Mouse (Mus musculus): ENCODE measurements around the gene Prkcd. TPM values are rescaled to one million over a fixed set of nuclear protein-coding genes. Genes with fewer than 3 reads are reported as not detected.

Prkcd gene
- polyA plus RNA-seq, 1 experiment from 2014 or later, result 37.5 TPM

DNA sequence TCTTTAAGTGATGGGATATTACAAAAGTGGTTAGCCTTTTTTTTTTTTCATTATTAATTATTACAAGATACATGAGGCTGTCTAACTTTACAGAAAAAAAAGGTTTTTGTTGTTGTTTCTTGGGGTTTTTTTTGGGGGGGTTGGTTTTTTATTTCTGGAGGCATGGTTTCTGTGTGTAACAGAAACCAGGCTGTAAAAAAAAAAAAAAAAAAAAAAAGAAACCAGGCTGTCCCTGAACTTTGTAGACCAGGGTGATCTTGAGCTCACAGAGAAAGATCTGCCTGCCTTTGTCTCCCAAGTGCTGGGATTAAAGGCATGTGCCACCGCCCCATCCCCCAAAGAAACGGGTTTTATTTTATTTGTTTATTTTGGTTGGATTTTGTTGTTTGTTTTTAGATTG is 74.0 kb downstream of the Prkcd start:
- Histone ChIP-seq H3K4me3 (no peak overlapping the region), H3K9ac (no peak overlapping the region), H3K9me3 (replicated peaks) (no peaks in the 10 kb centered on the region), H3K4me1 (replicated peaks) (peaks cover 42% of the 10 kb centered on the region), H3K27ac (no peak overlapping the region), H3K4me2 (no peak overlapping the region), H3K27me3 (no peaks in the 10 kb centered on the region), H3K36me3 (peaks cover 12% of the 10 kb centered on the region)
- WGBS, result 89% methylated on average over 2 of the region's 2 CpGs
- ATAC-seq (replicated peaks; ENCODE audit: insufficient number of reproducible peaks, insufficient read depth, low FRiP score, low read depth), result no peak

GRCm38 (mm10) chr14:30551509-30551908 is 74.5 kb downstream of the Prkcd start:
- Histone ChIP-seq H3K36me3 (peaks cover 10% of the 10 kb centered on the region), H3K27me3 (no peaks in the 10 kb centered on the region), H3K4me3 (peak overlapping the region; percentile 77), H3K4me1 (replicated peaks) (peaks cover 42% of the 10 kb centered on the region), H3K9me3 (replicated peaks) (no peaks in the 10 kb centered on the region), H3K9ac (peak overlapping the region; percentile 15; the same call in 1 of the 2 replicates), H3K4me2 (peak overlapping the region; percentile 87), H3K27ac (0 out of 2 replicates have a peak overlapping the region, but pooled peaks have one; percentile 32)
- no peak for ATAC-seq (replicated peaks; ENCODE audit: insufficient number of reproducible peaks, insufficient read depth, low FRiP score, low read depth)
- WGBS, result 17% methylated on average over 5 of the region's 5 CpGs

GRCm38 (mm10) chr14:30550232-30551070 is 75.6 kb downstream of the Prkcd start:
- Histone ChIP-seq H3K27ac (peak overlapping the region; percentile 90; the same call in 1 of the 2 replicates), H3K4me3 (peak overlapping the region; percentile 77), H3K27me3 (no peaks in the 10 kb centered on the region), H3K4me2 (peak overlapping the region; percentile 87), H3K4me1 (replicated peaks) (peaks cover 42% of the 10 kb centered on the region), H3K9me3 (replicated peaks) (no peaks in the 10 kb centered on the region), H3K9ac (peak overlapping the region; percentile 78), H3K36me3 (no peaks in the 10 kb centered on the region)
- 36% methylated on average over 8 of the region's 8 CpGs for WGBS
- no peak for ATAC-seq (replicated peaks; ENCODE audit: insufficient number of reproducible peaks, insufficient read depth, low FRiP score, low read depth)

DNA sequence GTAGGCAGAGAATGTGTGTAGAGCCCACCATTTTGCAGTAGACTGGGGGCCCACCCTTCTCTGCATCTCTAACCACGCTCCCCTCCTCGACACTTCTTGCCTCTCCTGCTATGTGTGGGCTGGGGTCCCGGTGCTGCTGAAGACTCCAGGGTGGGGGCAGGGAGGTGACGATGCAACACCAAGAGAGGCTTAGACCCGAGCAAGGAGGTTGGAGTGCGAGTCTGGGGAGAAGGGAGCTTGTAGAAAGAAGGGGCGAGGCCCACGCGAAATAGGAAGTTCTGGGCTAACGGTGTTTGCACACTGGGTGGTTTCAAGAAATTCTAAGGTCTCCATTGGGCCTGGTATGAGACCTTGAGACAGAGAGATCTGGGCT is 76.2 kb downstream of the Prkcd start:
- H3K4me3 ChIP-seq, result peak overlapping the region; percentile 77
- no peaks in the 10 kb centered on the region for H3K9me3 ChIP-seq (replicated peaks)
- no peaks in the 10 kb centered on the region for H3K27me3 ChIP-seq
- peak overlapping the region; percentile 87 for H3K4me2 ChIP-seq
- peak overlapping the region; percentile 78 for H3K9ac ChIP-seq
- under 1% methylated on average over 10 of the region's 10 CpGs for WGBS
- H3K36me3 ChIP-seq, result no peaks in the 10 kb centered on the region
- ATAC-seq (replicated peaks; ENCODE audit: insufficient number of reproducible peaks, insufficient read depth, low FRiP score, low read depth), result no peak
- H3K4me1 ChIP-seq (replicated peaks), result peaks cover 42% of the 10 kb centered on the region
- peak overlapping the region; percentile 90 for H3K27ac ChIP-seq

DNA sequence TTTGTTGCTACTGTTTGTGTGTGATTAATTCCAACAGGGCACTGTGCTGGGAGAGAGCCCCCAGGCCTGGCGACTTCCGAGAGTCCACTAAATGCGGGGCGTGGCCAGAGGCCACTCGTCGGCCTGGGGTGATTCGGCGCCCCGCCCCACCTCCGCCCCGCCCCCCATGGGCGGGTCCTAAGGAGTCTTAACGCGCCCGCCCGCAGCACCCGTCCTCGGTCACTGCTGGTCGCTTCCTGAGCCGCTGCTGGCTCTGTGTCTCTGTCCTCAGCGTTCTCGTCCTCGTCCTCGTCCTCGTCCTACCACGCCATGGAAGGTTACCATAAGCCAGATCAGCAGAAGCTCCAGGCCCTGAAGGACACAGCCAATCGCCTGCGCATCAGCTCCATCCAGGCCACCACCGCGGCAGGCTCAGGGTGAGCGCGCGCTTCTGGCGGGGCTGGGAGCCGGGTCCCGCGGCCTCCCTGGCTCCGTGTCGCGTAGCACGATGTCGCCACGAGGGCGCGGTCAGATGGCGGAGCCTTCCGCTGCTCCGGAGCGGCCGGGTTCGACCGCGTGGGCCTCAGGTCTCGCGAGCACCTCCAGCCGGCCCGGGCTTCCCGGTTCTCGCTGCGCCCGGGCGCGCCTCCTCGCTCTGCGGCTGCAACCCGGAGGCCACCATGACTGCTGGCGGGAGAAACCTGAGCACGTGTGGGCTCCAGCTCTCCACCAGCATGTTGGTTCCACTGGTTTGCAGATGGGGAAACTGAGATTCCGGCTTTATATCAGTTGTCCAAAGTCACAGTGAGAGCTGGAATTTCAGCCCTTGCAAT is 76.8 kb downstream of the Prkcd start:
- Histone ChIP-seq H3K9ac (peak overlapping the region; percentile 78), H3K27ac (peak overlapping the region; percentile 90), H3K36me3 (no peaks in the 10 kb centered on the region), H3K4me1 (replicated peaks) (peaks cover 42% of the 10 kb centered on the region), H3K9me3 (replicated peaks) (no peaks in the 10 kb centered on the region), H3K4me2 (peak overlapping the region; percentile 87), H3K4me3 (peak overlapping the region; percentile 77), H3K27me3 (no peaks in the 10 kb centered on the region)
- ATAC-seq (replicated peaks; ENCODE audit: insufficient number of reproducible peaks, insufficient read depth, low FRiP score, low read depth), result peak; percentile 92
- WGBS, result under 1% methylated on average over 69 of the region's 69 CpGs

- H3K9me3 ChIP-seq (replicated peaks), result no peaks in the 10 kb centered on the region
- peak within 1 kb of the TSS; percentile 90 for H3K27ac ChIP-seq
- ATAC-seq (replicated peaks; ENCODE audit: insufficient number of reproducible peaks, insufficient read depth, low FRiP score, low read depth), result peak; percentile 45
- peaks cover 39% of the 10 kb centered on the region for H3K4me1 ChIP-seq (replicated peaks)
- 30% methylated on average over 8 of the region's 8 CpGs for WGBS
- peak within 1 kb of the TSS; percentile 77 for H3K4me3 ChIP-seq
- H3K4me2 ChIP-seq, result peak within 1 kb of the TSS; percentile 87
- peak within 1 kb of the TSS; percentile 78 for H3K9ac ChIP-seq
- H3K36me3 ChIP-seq, result no peaks in the 10 kb centered on the region
- no peaks in the 10 kb centered on the region for H3K27me3 ChIP-seq
Observed at GRCm38 (mm10) chr14:30548131-30548720, 77.8 kb downstream of the Prkcd start, which contains the start of gene Tkt. TSS of gene Tkt (plus strand) at chr14:30548359.

Small RNA genes within 50 kb of the gene (microRNA-seq; reads per million reads assigned to microRNA genes)
- gene Mir3076, result 4.8 reads per million, percentile 17 among the genes with 10 or more reads in this experiment

Other genes with a start within 250 kb of the Prkcd start
- 13.3 and 17.7 TPM in 2 replicates for gene Dcp1a, start 146.7 kb downstream of the Prkcd start, polyA plus RNA-seq (2015; fragmentation: Nextera tagmentation; extraction: Ambion mirVana)
- 5.3 and 7.2 TPM in 2 replicates for gene Cacna1d, start 134.8 kb downstream of the Prkcd start, polyA plus RNA-seq (2015; fragmentation: Nextera tagmentation; extraction: Ambion mirVana)
- 65.8 and 112 TPM in 2 replicates for gene Tkt, start 77.9 kb downstream of the Prkcd start, polyA plus RNA-seq (2015; fragmentation: Nextera tagmentation; extraction: Ambion mirVana)
- gene Rft1, start 28.1 kb upstream of the Prkcd start, polyA plus RNA-seq (2015; fragmentation: Nextera tagmentation; extraction: Ambion mirVana), result 8.8 and 11.5 TPM in 2 replicates
- gene Sfmbt1, start 88.6 kb upstream of the Prkcd start, polyA plus RNA-seq (2015; fragmentation: Nextera tagmentation; extraction: Ambion mirVana), result 7.8 and 10.3 TPM in 2 replicates
- 12.7 and 14.2 TPM in 2 replicates for gene Tmem110, start 199.4 kb upstream of the Prkcd start, polyA plus RNA-seq (2015; fragmentation: Nextera tagmentation; extraction: Ambion mirVana)